Mouse (Mus musculus) lung, postnatal 14 days (tissue): ENCODE measurements at regions not wholly inside any gene's neighbourhood (a gene's known extent, or its start where the extent isn't known, plus 50 kb on each side); places are given as distances from the start of the nearest gene placed in this dataset.

Experiments used
- DNase-seq: peaks from one replicate; pipeline ENCODE4 v3.0.0; 2021

DNA sequence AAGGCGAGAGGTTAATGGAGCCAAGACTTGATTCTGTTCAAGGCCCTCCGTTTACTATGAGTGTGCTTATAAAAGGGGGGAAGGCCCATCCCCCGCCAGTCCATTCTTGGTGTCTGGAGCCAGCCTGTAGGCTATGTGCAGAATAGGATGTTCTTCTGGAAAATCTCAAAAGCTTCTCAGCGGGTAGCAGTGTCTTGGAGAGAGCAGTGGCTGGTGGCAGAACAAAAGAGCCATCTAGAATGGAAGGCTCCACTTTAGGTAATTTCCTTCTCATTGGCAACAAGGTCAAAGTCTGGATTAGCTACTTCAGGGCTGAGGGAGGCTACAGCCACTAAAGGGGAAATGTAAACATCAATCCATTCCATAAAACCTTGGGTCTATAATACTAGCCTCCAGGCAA lies 1150.8 kb upstream of the Ptprd start:
- no peak for DNase-seq

- peak; percentile 12 for DNase-seq
These were observed 1146.0 kb upstream of the Ptprd start for GRCm38 (mm10) chr4:79357720-79358119.

GRCm38 (mm10) chr4:79309890-79310727 lies 1098.3 kb upstream of the Ptprd start:
- DNase-seq = no peak

DNA sequence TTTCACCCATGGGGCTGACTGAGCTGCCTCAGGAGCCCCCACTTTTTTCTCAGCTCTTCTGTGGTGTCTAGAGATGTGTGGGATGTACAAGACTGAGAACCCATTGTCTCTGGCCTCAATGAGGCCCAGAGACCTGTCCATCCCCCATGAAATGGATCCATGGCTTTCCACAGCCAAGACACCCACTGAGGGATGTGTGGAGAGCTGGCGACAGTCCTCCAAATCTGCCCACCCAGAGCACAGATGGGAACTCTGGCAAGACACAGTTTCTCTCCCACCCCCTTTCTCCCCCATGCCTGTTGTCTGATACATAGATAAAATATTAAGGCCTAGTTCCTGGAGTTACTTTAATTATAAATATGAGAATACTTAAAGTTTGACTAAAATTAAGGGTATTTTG lies 1079.3 kb upstream of the Ptprd start:
- no peak for DNase-seq

DNA sequence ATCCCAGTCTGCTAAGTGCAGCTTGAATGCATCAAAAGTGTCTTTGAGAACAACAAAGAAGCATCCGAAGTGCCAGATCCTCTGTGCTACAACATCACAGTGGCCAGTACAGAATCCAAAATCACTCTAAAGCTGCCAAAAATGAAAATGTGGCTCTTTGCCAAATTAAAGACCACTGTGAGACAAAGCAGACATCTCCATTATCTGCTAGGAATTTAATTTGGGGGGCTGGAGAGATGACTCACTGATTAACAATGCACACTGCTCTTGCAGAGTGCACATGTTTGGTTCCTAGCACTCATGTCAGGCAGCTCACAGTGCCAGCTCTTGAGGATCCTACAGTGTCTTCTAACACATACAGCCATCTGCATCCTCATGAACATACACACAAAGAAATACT lies 1053.3 kb upstream of the Ptprd start:
- DNase-seq = no peak

- DNase-seq = no peak
These were observed 1031.4 kb upstream of the Ptprd start for GRCm38 (mm10) chr4:79243184-79243583.

- no peak for DNase-seq
These were observed 1029.9 kb upstream of the Ptprd start for GRCm38 (mm10) chr4:79241647-79242046.

DNA sequence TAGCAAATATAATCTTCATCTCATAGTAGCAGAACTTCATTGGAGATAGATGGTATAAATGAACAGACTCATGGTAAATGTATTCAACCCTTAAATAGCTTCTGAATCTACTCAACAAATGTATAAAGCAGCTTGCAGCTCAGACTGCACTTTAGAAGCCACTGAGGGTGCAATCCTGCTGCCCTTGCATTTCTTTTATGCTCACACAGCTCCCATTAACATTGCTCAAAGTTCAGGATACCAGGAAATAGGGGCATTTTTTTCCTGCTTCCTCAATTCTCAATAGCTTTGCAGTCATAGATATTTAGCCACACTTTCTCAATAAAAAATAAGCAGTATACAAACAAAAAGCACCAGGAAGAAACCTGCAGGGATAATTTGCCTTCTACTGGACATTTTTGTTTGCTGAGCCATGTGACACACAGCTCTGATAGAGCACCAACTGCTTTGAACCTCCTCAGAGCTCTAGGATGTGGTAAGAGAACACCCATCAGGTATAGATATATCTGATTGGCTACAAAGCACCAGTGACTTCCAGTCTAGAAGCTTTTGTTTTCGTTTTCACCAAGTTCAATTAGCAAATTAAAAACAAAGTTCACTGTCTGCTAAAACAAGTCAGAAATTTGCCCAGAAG lies 1012.5 kb upstream of the Ptprd start:
- DNase-seq = no peak
